Mouse (Mus musculus) brain, embryonic 14.5 days (tissue): ENCODE data around the gene Nipa1.

Source experiments
- CTCF ChIP-seq: fragments of 200-500 bp; IDR thresholded peaks from 2 replicates; pipeline ENCODE4 v1.5.1; 2012; ENCODE audit warnings: inconsistent platforms, mild to moderate bottlenecking, moderate library complexity, borderline replicate concordance; ENCODE audit not compliant: insufficient read depth, insufficient read length; ENCODE audit errors: extremely low read depth
- POLR2A ChIP-seq: fragments of 200-500 bp; IDR thresholded peaks from 2 replicates; pipeline ENCODE4 v1.6.1; 2012; ENCODE audit warnings: mild to moderate bottlenecking, inconsistent platforms, borderline replicate concordance; ENCODE audit not compliant: poor library complexity, insufficient read depth, insufficient read length, severe bottlenecking; ENCODE audit errors: extremely low read depth

GRCm38 (mm10) chr7:56013261-56014001, 6.3 kb downstream of the Nipa1 start:
- TF ChIP-seq CTCF (no peak), POLR2A (no peak)
